Mouse (Mus musculus) NIH3T3 (cell line): ENCODE measurements around the gene Tyw5.

Experiments
- DNase-seq: peaks from one replicate; pipeline ENCODE4 v3.0.0-alpha.2; 2012; ENCODE audit warnings: low read depth

Gene Tyw5

DNA sequence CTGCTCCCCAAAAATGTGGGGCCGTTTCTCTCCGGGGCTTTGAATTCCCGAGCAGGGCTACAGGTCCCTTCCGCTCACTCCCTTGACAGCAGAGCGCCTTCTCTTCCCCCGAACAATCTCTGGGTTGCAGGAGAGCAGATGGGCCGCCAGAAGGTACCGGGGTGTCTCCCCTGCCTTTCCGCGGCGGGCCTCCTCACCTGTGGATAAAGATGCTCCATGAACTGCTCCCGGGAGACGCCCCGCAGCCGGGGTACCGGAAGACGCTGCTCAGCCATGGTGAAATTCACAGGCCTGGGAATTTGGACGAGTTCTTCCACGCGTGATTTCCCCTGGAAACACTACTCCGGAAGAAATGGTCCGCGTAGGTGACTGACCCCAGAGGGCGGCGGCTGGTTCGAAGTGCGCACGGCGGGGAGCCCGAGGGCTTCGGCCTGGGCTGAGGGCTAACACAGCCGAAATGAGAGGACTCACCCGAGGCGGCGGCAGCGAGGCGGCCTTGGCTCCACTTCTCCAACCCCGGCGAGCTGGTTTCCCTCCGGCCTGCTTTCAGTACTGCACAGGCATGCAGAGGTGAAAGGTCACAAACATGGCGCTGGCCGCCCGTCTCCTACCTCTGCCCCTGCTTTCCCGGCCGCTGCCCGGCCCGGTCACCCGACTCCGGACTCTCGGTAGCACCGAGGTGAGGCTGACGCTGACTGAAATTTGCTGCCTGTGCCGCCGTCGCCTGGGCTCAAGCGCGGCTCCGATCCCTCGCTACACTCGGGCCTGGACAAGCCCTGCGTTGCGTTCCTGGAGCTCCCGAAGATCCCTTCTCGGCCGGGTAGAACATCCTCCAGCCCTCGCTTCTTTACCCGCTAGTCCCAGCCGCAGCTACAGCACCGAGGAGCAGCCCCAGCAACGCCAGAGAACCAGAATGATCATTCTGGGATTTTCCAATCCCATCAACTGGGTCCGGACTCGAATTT is at the start of gene Tyw5, which contains the start of gene Maip1:
Gene Tyw5 (minus strand): TSS at position 915 of the 965 bp plus-strand sequence.
Gene Maip1 (plus strand): TSS at position 142 of the 965 bp plus-strand sequence.
- DNase-seq: peak; percentile 92

DNA sequence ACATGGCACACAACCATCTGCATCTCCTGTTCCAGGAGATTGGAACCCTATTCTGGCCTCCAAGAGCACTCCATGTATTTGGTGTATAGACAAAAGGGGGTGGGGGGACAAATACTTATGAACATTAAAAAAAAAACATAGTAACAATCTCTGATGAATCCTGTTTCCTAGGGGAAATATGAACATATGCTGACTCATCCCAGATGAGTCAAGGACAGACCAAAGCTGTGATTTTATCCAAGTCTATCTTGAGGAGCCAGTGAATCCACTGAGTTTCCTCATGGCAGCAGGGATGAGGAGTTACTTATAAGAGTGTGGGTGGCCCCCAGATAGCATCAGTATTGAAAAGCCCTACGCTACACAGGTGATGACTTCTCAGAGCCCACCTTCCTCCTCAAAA is 43.3 kb upstream of the Tyw5 start:
- DNase-seq: peak; percentile 50

DNA sequence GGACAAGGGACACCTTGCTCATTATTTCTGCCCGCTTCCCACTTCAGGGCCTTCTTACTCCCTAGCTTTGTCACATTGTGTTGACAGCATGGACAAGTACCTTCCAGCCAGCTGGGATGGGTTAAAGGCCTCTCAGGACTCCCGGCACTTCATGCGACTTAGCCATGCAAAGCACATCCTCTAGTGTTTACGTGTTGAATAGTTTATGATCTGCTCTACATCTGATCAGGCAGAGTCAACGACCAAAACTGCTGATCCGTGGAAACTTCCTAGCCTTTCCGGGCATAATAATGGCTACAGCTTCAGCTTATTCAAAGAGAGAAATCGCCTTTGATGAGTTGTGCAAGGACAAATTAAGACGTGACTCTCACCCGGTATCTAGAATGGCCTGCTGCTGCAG is 38.8 kb upstream of the Tyw5 start:
- no peak for DNase-seq

DNA sequence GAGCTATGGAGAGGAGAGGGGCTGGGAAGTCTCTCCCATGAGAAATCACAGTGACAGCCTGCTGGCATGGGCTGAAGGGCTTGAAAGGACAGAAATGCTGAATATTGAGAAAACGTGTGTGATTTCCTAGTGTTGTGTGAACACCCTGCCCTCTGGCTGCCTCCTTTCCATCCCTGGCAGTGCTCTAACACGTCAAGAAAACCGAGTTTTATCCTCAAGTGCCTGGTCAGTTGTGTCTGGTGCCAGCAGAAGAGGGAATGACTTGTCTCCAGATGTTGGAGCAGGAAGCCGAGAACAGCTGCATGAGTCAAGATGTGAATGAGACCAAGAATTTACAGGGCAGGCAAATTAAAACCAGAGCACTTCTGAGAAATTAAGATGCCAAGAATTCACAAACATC is 33.9 kb upstream of the Tyw5 start:
- DNase-seq: peak; percentile 70

GRCm38 (mm10) chr1:57439026-57439425 is 32.1 kb upstream of the Tyw5 start:
- DNase-seq: no peak

GRCm38 (mm10) chr1:57436954-57437353 is 30.1 kb upstream of the Tyw5 start:
- DNase-seq: peak; percentile 24

- peak; percentile 79 for DNase-seq
Observed at GRCm38 (mm10) chr1:57436408-57436807, 29.5 kb upstream of the Tyw5 start.

GRCm38 (mm10) chr1:57433141-57433540 is 26.2 kb upstream of the Tyw5 start:
- DNase-seq: no peak

DNA sequence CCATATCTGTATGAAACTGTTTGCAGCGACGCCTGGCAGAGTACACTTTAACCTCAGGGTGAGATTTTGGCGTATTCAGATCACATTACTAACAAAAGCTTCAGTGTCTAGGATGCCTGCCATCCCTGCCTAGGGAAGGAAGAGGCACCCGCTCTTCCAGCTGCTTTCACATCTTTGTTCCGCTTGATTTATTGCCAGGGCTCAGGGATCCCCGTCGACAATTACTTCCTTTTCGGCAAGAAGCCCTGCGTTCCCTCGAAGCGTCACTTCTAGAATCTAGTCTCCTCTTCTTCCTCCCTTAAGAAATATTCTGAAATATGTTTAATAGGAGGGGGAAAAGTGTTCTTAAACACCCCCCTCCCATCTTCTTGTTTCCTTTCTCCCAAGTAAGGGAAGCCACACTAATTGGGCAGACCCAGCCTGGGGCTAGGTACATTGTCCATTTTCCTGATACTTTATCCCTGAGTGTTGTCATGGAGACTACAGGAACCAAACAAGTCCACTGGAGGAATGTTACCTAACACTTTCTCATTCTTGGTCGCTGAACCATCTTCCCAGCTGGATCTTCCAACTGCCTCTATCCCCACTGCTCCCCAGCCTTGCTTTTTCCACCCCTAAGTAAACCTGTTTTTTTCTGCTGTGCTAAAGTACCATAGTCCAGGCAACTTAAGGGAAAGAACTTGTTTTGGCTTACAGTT is 23.0 kb upstream of the Tyw5 start:
- peak; percentile 27 for DNase-seq

GRCm38 (mm10) chr1:57428368-57429308 is 21.7 kb upstream of the Tyw5 start:
- peak; percentile 92 for DNase-seq

DNA sequence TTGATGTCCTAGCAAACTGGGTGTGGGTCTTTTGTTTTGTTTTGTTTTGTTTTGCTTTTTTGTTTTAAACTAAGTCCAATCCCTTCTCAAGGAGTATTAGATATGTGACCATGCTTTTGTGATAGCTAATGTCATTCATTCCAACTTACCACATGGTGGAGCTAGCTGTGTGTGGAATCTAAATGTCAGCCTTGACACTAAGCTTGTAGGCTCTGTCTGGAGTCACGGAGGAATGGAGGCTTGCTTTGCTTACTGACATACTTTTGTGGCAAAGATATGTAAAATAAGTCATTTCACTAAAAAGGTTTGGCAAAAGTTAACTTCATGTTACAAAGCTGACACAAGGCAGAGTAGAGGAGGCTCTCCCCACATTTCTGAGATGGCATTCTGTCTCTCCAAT is 16.8 kb upstream of the Tyw5 start:
- DNase-seq: peak; percentile 75

GRCm38 (mm10) chr1:57413397-57413796 is 6.5 kb upstream of the Tyw5 start:
- DNase-seq: no peak

DNA sequence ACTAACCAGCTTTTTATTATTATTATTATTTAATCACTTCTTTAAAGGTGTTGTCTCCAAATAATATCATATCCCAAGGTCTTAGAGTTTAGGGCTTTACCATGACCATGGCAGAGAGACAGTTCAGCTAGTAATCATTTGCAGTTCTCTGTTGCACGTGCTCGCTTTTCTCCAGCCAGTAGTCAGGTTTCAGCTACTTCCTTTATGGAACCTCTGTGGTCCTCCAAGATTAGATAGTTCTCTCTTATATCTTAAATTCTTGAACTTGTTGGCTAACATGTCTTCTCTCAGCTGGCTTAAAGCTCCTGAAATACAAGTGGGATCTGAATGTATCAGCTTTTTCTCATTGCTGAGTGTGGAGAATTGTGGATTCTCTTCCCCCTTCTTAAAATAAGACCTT is 2.1 kb upstream of the Tyw5 start:
- no peak for DNase-seq

GRCm38 (mm10) chr1:57402116-57402515 is 4.8 kb downstream of the Tyw5 start:
- DNase-seq: no peak

GRCm38 (mm10) chr1:57400877-57401276 is 6.0 kb downstream of the Tyw5 start:
- DNase-seq: no peak

GRCm38 (mm10) chr1:57400321-57400720 is 6.6 kb downstream of the Tyw5 start:
- DNase-seq: no peak

- peak; percentile 86 for DNase-seq
Observed at GRCm38 (mm10) chr1:57394051-57394450, 12.8 kb downstream of the Tyw5 start.

- DNase-seq: no peak
Observed at GRCm38 (mm10) chr1:57392417-57392816, 14.5 kb downstream of the Tyw5 start.

- DNase-seq: no peak
Observed at GRCm38 (mm10) chr1:57390993-57391790, 15.7 kb downstream of the Tyw5 start.

DNA sequence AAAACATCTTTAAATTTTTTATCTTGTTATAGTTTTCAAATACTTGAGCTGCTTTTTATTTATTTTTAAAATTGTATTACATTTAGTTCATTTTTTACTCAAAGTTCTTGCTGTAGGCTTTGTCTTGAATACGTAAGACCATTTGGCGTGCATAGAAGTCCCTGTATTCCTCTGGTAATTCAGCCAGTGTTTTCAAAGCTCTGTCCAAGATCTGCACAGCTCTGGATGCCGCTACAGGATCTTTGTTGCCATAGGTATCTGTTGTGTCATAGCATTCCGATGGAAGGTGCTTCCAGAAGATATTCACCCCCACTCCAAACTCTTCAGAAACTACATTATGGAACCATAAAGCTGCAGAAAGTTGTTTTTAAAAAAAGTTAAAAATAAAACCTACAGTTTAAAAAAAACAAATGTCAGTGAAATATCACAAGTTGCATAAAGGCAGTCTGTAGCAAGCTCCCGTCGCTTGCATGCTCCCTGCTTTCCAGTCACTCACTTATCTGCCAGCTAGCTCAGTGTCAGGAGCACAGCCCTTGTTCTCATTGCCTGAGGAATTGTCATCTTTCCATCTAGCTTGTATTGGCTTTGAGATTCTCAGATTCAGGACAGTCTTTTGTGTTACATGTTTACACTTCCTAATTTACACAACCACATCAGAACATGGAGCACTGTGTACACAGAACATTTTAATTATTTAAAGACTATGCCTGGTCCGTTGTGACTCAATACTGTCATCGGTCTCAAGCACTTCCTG is 18.3 kb downstream of the Tyw5 start:
- DNase-seq: no peak
